Mouse (Mus musculus) retina, postnatal 1 day (tissue): ENCODE data around the gene Ppp4r4.
"Not testable (repeated sequence)": the region's sequence is repeated elsewhere in the genome, so short reads cannot be mapped to it uniquely, and the experiment has no call there.

Experiments
- DNase-seq: peaks from one replicate; pipeline ENCODE4 v3.0.0-alpha.2; 2012

Gene Ppp4r4

GRCm38 (mm10) chr12:103543351-103543750, 11.3 kb downstream of the Ppp4r4 start:
- no peak for DNase-seq

GRCm38 (mm10) chr12:103544213-103544612, 12.1 kb downstream of the Ppp4r4 start:
- peak; percentile 77 for DNase-seq

DNA sequence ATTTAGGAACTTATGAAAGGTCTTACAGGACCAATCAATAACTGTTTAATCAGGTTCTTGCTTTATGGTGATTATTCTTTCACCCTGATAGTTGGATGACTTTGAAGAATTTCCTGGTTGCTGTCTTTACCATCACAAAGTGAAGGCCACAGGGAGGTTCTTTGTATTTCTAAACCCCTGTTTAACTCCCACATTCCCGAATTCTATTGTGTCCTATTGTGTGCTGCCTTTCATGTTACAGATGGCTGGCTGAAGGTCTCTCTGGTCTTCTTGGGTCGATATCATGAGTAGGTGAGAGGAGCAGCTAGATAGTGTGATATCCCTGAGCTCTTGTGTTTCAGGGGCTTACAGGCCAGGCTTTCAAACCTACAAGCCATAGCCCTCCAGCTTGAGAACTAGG, 15.4 kb downstream of the Ppp4r4 start:
- no peak for DNase-seq

DNA sequence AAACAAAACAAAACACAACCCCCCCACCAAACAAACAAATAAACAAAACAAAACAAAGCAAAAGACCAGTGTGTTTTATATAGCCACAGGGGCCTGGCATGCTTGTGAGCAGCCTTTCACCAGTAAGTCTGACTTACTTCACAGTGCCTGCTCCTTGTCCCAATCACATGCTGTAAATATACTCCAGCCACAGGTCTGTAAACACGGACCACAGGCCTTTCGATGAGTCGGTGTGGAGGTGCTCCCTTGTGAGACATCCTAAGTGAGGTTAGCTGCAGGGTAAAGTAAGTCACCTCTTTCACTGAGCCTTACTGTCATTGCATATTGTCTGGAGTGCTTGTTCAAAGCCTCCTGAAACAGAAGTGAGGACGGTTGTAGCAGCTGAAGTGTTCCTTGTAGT, 16.4 kb downstream of the Ppp4r4 start:
- DNase-seq = no peak

DNA sequence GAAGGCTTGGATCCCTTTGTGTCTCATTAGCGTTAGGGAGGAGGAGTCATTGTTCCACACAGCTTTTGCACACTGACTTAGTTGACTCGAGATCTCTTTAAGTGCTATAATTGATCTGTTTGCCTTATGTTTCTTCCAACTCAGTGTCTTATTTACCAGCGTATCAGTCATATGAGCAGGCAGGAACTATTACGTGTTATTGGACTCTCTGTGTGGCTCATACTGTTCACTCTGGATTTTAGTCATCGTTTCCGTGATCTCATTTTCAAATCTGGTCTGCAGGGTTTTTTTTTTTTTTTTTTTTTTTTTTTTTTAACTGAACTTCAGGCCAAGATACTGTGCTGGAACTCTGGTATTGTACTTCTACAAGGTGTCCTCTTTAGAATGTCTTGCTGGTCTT, 18.0 kb downstream of the Ppp4r4 start:
- DNase-seq = no peak

- no peak for DNase-seq
These were observed 19.3 kb downstream of the Ppp4r4 start for GRCm38 (mm10) chr12:103551422-103551821.

GRCm38 (mm10) chr12:103552506-103552905, 20.4 kb downstream of the Ppp4r4 start:
- no peak for DNase-seq

GRCm38 (mm10) chr12:103553497-103553896, 21.4 kb downstream of the Ppp4r4 start:
- DNase-seq = peak; percentile 10

DNA sequence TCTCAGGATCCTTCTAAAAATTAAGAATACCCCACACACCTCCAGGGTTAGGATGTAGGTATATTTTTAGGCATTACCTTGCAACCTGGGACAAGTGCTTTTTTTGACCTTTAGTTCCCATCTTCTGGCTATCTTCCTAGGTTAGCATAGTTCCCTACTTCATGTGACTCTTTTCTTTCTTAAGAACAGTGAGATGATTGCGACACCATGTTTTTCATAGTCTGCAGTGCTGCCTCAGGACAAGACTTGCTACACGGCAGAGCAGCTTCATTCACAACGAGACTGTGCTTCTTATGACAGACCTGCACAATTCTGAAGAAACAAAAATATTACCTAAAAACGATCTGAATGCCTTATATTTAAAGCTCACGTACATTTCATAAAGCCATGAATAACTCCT, 24.8 kb downstream of the Ppp4r4 start:
- no peak for DNase-seq

GRCm38 (mm10) chr12:103564726-103565125, 32.6 kb downstream of the Ppp4r4 start:
- no peak for DNase-seq

GRCm38 (mm10) chr12:103565151-103565550, 33.1 kb downstream of the Ppp4r4 start:
- no peak for DNase-seq

GRCm38 (mm10) chr12:103567129-103567528, 35.0 kb downstream of the Ppp4r4 start:
- no peak for DNase-seq

DNA sequence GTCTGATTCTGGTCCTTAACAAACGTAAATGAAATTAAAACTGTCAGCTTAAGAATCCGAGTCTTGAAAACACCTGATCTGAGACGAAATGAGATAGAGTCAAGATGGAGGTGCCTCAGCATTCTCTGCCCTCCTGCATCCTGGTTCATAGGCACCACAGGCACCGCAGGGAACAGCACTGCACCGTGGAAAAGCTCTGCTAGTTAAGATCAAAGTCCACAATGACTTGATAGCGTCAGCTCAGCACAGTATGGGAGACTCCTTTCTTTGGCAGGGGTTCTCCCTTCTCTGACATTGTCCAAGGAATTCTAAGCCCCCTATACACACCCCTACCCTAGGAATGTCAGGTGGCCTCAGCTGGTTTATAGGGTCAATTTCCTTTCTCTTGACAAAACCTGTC, 37.6 kb downstream of the Ppp4r4 start:
- DNase-seq = no peak

GRCm38 (mm10) chr12:103578148-103578547, 46.1 kb downstream of the Ppp4r4 start:
- not testable (repeated sequence) for DNase-seq

GRCm38 (mm10) chr12:103583771-103584170, 51.7 kb downstream of the Ppp4r4 start:
- no peak for DNase-seq

DNA sequence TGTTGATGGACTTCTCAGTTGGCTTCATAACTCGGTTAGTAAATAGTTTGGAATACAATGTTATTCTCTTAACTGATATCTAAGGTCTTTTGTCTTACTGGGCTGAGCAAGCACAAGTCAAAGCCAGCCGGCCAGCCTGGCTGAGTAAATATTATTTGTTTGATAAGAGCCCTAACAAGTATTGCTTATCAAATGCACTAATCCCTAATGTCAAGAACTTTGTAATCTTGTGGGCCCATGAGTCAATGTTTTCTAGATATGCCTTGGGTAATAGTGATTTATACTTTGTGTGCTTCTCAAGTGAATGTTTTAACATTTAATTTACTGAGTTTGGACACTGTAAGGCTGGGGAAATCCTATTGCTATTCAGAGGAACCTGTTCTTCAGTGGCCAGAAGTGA, 66.3 kb downstream of the Ppp4r4 start:
- DNase-seq = no peak

- DNase-seq = no peak
These were observed 68.3 kb downstream of the Ppp4r4 start for GRCm38 (mm10) chr12:103600364-103600763.

- DNase-seq = no peak
These were observed 69.8 kb downstream of the Ppp4r4 start for GRCm38 (mm10) chr12:103601839-103602238.

DNA sequence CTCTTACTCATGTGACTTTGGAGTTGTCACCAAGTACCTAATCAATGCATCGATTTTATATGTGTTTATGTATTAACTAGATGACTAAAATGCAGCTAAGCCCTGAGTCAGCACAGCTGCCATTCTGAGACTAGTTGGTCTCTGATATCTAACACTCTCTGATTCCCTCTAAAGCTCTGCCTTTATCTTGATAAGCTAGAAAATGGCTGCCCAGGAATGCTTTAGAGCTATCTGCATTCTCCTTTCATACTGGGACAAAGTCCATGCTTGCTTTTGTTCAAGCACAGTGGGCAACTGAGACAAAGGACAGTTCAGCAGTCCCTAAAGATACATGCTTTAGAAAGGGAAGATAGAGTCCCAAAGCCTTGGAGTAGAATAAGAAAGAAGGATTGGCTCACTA, 83.1 kb downstream of the Ppp4r4 start:
- DNase-seq = no peak

DNA sequence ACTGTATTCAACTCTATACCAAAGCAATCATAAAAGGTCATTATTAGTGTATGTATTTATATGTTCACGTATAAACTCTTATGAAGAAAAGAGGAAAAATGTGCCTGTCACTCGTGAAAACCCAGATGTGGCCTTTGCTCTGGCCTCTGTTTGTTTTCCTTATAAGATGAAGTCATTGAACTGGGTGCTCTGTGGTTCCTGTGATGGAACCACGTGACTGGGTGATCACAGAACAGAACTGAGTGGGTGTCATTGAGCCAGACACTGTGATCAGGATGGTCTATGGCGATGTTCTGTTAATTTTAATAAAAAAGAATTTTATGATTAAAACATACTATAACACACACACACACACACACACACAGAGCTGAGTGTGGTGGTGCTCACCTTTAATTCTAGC, 83.7 kb downstream of the Ppp4r4 start:
- DNase-seq = no peak

DNA sequence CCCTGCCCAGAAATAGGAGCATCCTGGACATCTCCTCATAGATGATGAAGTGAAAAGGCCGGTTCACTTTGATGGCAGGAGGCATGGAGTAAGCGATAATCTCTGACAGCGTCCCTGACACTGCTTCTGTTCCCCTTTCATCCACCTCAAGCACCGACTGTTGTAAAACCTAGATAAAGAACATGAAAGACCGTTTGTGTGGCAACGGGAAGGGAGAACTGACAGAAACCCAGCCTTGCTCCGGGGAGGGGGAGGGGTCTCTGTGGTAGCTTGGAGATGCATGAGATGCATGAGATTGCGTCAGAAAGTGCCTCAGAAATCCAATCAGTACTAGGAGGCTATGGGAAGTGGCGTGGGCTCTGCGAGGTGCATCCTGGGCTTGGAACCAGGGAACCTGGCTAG, 84.8 kb downstream of the Ppp4r4 start:
- DNase-seq = no peak

GRCm38 (mm10) chr12:103631203-103631612, 99.1 kb downstream of the Ppp4r4 start, which contains the start of gene Serpina10:
Gene Serpina10, minus strand, starts transcription at chr12:103631444.
- no peak for DNase-seq

- no peak for DNase-seq
These were observed 102.3 kb downstream of the Ppp4r4 start for GRCm38 (mm10) chr12:103634430-103634829.

DNA sequence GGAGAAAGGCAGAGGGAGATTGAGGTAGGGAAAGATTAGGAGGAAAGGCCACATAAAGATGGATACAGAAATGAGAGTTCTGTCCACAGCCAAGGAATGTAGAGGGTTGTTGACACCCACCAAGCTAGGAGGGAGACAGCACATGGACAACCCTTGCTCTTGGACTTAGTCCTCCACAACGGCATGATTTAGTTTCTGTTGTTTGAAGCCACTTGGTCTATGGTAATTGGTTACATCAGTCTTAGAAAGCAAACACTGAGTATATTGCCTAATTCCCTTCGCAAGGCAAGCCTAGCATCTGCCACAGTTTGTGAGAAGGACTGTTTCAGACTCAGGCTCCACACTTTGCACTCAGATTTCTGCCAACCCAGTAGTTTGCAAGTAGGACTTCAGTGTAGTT, 103.8 kb downstream of the Ppp4r4 start:
- no peak for DNase-seq

DNA sequence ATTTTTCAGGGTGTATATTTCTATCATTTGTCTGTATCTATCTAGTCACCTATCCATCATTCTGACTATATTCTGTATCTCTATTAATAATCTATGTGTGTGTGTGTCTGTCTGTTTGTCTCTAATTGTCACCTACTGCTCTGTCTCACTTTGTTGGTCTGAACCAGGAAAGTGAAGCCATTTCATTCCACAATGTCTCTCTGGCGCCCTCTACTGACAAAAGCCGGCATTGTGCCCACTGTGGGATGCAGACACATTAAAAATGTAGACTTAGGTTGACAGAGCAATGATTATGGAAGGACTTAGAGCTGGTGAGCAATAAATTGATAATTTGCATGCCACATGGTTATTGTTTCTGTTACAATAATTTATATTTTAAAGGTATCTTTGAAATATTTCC, 111.3 kb downstream of the Ppp4r4 start:
- DNase-seq = peak; percentile 72

DNA sequence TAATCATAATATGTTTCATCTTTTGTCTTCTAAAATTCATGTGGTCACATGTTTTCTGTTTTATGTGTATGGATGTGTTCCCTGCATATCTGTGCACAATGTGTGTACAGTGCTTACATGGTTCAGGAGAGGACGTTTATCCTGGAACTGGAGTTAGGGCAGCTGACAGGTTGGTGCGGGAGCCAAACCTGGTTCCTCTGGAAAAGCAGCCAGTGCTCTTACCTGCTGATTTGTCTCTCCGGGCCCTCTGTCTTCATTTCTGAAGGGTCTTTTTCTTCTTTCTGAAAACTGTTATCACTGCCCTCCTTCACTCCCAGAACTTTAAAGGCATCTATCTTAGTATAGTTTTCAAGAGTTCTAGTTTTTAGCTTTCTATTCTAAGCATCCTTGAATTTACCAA, 111.7 kb downstream of the Ppp4r4 start:
- DNase-seq = no peak
